Mouse (Mus musculus): ENCODE results near the gene D430041D05Rik. TPM values are rescaled to one million over a fixed set of nuclear protein-coding genes. Genes with fewer than 3 reads are reported as not detected.

D430041D05Rik gene
- total and polyA plus RNA-seq, 2 experiments from 2014 or later: 7.6 to 45.8 TPM

GRCm38 (mm10) chr2:104144004-104144403 lies 266.8 kb downstream of the D430041D05Rik start:
- peaks cover 3% of the 10 kb centered on the region; the same call in 1 of the 2 replicates for H3K36me3 ChIP-seq (ENCODE audit: insufficient read depth, low read length)
- no peak overlapping the region for H3K4me3 ChIP-seq (ENCODE audit: low read length)
- H3K9ac ChIP-seq (replicated peaks; ENCODE audit: low read length): no peak overlapping the region
- no peaks in the 10 kb centered on the region for H3K9me3 ChIP-seq (ENCODE audit: low read length)
- TF ChIP-seq CTCF (IDR thresholded peaks at IDR 0.05; ENCODE audit: low read depth): no peak
- H3K27ac ChIP-seq: no peak overlapping the region
- no peak for ATAC-seq
- no peak for DNase-seq (ENCODE audit: low spot score)
- no peak overlapping the region for H3K4me2 ChIP-seq (ENCODE audit: low read depth, low read length)
- WGBS: 82% methylated on average over 12 of the region's 12 CpGs
- no peaks in the 10 kb centered on the region for H3K27me3 ChIP-seq (ENCODE audit: insufficient read depth, low read length)
- H3K4me1 ChIP-seq (ENCODE audit: insufficient read depth, low read length): no peaks in the 10 kb centered on the region

DNA sequence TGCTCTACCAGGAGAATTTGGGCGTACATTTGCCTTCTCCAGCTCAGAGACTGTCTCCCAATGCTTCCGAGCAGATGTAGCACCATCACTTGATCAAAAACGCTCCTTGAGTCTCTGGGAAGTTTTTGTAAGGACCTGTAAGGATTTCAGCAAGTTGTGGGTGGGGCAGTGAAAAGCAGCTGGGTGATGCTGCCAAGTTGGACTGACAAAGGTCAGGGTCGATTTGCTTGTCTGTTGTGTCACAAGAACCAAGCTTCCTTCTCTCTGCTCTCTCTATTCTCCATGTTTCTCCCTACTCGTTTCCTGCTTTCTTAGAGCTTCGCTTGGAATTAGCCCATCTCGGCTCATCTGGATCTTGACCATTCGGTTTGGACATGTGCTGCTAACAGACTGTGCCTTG lies 268.7 kb downstream of the D430041D05Rik start:
- WGBS: 92% methylated on average over 8 of the region's 8 CpGs
- Histone ChIP-seq H3K9me3 (ENCODE audit: low read length) (no peaks in the 10 kb centered on the region), H3K27me3 (ENCODE audit: insufficient read depth, low read length) (no peaks in the 10 kb centered on the region), H3K4me1 (ENCODE audit: insufficient read depth, low read length) (no peaks in the 10 kb centered on the region), H3K9ac (replicated peaks; ENCODE audit: low read length) (no peak overlapping the region), H3K27ac (no peak overlapping the region), H3K36me3 (ENCODE audit: insufficient read depth, low read length) (no peaks in the 10 kb centered on the region), H3K4me3 (ENCODE audit: low read length) (no peak overlapping the region), H3K4me2 (ENCODE audit: low read depth, low read length) (no peak overlapping the region)
- ATAC-seq (no peak), DNase-seq (ENCODE audit: low spot score) (no peak)
- TF ChIP-seq CTCF (IDR thresholded peaks at IDR 0.05; ENCODE audit: low read depth): no peak

DNA sequence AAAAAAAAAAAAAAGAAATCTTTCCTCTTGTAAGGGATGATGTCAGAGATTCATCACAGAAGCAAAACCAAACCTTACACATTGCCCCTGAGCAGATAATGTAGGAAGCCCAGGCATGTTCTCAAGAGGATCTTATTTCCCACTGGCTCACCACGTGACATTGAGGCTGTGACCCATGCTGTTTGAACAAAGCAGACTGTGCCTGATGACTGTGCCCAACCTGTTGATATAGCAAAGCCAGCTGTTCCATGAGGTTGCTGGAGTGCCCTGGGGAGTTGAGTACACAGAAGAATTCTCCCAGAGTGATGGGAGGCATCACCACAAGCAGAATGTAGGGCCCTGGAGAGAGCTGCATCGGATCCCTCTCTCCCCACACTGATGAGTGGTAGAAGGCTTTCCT lies 274.9 kb downstream of the D430041D05Rik start:
- Histone ChIP-seq H3K36me3 (ENCODE audit: insufficient read depth, low read length) (no peaks in the 10 kb centered on the region), H3K27me3 (ENCODE audit: insufficient read depth, low read length) (no peaks in the 10 kb centered on the region), H3K27ac (no peak overlapping the region), H3K9ac (replicated peaks; ENCODE audit: low read length) (no peak overlapping the region), H3K9me3 (ENCODE audit: low read length) (no peaks in the 10 kb centered on the region), H3K4me3 (ENCODE audit: low read length) (no peak overlapping the region), H3K4me1 (ENCODE audit: insufficient read depth, low read length) (no peaks in the 10 kb centered on the region), H3K4me2 (ENCODE audit: low read depth, low read length) (no peak overlapping the region)
- ATAC-seq (no peak), DNase-seq (ENCODE audit: low spot score) (no peak)
- WGBS: 66% methylated on average over 2 of the region's 2 CpGs
- no peak for TF ChIP-seq CTCF (IDR thresholded peaks at IDR 0.05; ENCODE audit: low read depth)

DNA sequence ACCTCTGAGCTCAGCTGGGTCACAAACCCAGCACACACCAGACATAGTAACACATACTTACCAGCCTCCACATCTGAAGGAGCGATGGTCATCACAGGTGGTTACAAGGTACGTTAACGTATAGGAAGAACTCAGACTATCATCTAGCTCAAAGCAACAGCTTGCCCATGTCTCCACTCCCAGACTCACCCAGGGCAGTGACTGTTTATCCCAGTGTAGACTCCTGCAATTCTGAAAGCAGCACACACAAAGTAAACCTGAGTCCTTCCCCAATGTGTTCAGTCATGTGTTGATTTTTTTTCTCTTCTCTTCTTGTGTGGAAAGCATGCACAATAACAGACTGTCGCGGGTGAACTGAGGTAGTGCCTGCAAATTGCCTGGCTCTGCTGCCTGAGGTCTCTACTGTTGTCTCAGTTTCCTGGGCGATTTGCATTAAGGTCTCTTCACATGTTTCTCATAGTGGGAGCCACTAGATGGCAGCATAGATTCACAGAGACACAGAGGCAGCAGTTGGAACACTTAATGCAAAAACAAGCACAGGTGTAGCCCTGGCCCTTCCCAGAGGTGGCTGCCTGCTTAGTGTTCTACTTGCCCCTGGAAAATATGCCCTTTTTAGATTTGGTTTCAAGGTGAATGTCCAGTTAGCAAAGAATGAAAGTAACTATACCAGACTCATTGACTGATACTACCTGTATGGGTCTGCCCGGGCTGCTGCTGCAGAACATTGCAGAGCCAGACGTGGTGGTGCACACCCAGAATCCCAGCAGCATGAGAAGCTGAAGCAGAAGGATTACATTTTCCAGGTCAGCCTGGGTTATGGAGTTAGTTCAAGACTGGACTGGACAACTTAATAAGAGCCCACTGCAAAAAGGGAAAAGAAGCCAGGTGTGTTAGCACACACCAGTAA lies 276.4 kb downstream of the D430041D05Rik start:
- 48% methylated on average over 8 of the region's 8 CpGs for WGBS
- no peaks in the 10 kb centered on the region for H3K36me3 ChIP-seq (ENCODE audit: insufficient read depth, low read length)

GRCm38 (mm10) chr2:104133042-104133810 lies 277.6 kb downstream of the D430041D05Rik start:
- H3K4me3 ChIP-seq (ENCODE audit: low read length): no peak overlapping the region
- H3K9ac ChIP-seq (replicated peaks; ENCODE audit: low read length): no peak overlapping the region
- no peak for DNase-seq (ENCODE audit: low spot score)
- no peak for ATAC-seq
- H3K27ac ChIP-seq: no peak overlapping the region
- 41% methylated on average over 11 of the region's 12 CpGs for WGBS
- TF ChIP-seq CTCF (IDR thresholded peaks at IDR 0.05; ENCODE audit: low read depth): no peak
- no peaks in the 10 kb centered on the region for H3K9me3 ChIP-seq (ENCODE audit: low read length)
- no peaks in the 10 kb centered on the region for H3K27me3 ChIP-seq (ENCODE audit: insufficient read depth, low read length)
- no peaks in the 10 kb centered on the region for H3K36me3 ChIP-seq (ENCODE audit: insufficient read depth, low read length)
- no peaks in the 10 kb centered on the region for H3K4me1 ChIP-seq (ENCODE audit: insufficient read depth, low read length)
- H3K4me2 ChIP-seq (ENCODE audit: low read depth, low read length): no peak overlapping the region

More for the DNA sequence above, 276.4 kb downstream of the D430041D05Rik start:
- H3K4me2 ChIP-seq (ENCODE audit: low read depth, low read length): no peak overlapping the region
- H3K4me3 ChIP-seq (ENCODE audit: low read length): no peak overlapping the region
- ATAC-seq (peak; percentile 83), DNase-seq (ENCODE audit: low spot score) (peak; percentile 91)
- no peaks in the 10 kb centered on the region for H3K9me3 ChIP-seq (ENCODE audit: low read length)
- no peaks in the 10 kb centered on the region for H3K27me3 ChIP-seq (ENCODE audit: insufficient read depth, low read length)
- no peak overlapping the region for H3K27ac ChIP-seq
- H3K9ac ChIP-seq (replicated peaks; ENCODE audit: low read length): no peak overlapping the region
- peak; percentile 96 for TF ChIP-seq CTCF (IDR thresholded peaks at IDR 0.05; ENCODE audit: low read depth)
- no peaks in the 10 kb centered on the region for H3K4me1 ChIP-seq (ENCODE audit: insufficient read depth, low read length)

DNA sequence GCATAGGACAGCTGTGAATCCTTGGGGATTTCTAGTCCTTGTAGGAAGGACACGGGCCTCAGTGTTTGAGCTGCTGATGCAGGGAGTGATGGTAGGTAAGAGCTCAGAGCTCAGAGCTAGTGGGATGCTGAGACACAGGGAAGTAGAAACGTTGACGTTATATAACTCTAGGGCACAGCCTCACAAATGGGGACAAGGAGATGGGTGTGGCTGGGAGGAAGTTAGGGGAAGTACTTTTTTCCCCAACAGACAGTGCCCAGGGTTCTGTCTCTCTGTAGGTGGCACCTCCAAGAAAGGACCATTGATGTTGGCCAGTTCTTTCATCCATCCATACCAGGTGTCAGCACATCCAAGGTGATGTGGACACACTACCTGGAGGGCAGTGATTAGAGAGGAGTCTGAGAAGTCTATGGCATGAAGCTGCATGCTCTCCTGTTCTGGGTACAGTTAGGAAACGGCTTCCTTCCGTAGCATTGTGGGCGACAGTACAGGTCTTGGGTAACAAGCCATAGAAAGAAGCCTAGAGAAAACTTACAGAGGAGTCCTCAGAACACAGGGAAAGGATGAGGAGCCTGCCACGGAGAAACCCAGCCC lies 278.4 kb downstream of the D430041D05Rik start:
- H3K9ac ChIP-seq (replicated peaks; ENCODE audit: low read length): no peak overlapping the region
- no peak for TF ChIP-seq CTCF (IDR thresholded peaks at IDR 0.05; ENCODE audit: low read depth)
- no peak overlapping the region for H3K4me2 ChIP-seq (ENCODE audit: low read depth, low read length)
- H3K27ac ChIP-seq: no peak overlapping the region
- 77% methylated on average over 7 of the region's 7 CpGs for WGBS
- no peaks in the 10 kb centered on the region for H3K36me3 ChIP-seq (ENCODE audit: insufficient read depth, low read length)
- DNase-seq (ENCODE audit: low spot score): no peak
- H3K27me3 ChIP-seq (ENCODE audit: insufficient read depth, low read length): no peaks in the 10 kb centered on the region
- no peak for ATAC-seq
- H3K4me1 ChIP-seq (ENCODE audit: insufficient read depth, low read length): no peaks in the 10 kb centered on the region
- no peak overlapping the region for H3K4me3 ChIP-seq (ENCODE audit: low read length)
- H3K9me3 ChIP-seq (ENCODE audit: low read length): no peaks in the 10 kb centered on the region

Data from hindbrain, postnatal 0 days (tissue).